Mouse (Mus musculus) ZHBTc4 (cell line): ENCODE results near the gene Nid2.
A peak's percentile ranks its signal among the peaks of the same experiment; 100 is the strongest.

Experiments
- DNase-seq: peaks from one replicate; pipeline ENCODE4 v3.0.0-alpha.2; 2011; ENCODE audit warnings: low read depth, low spot score

Gene Nid2

GRCm38 (mm10) chr14:19751025-19751771, at the start of gene Nid2:
TSS of gene Nid2 (plus strand) at chr14:19751265.
- peak; percentile 97 for DNase-seq

GRCm38 (mm10) chr14:19701546-19701945, 49.5 kb upstream of the Nid2 start:
- no peak for DNase-seq

GRCm38 (mm10) chr14:19705649-19706048, 45.4 kb upstream of the Nid2 start:
- peak; percentile 94 for DNase-seq

GRCm38 (mm10) chr14:19706454-19706853, 44.6 kb upstream of the Nid2 start:
- peak; percentile 88 for DNase-seq

- no peak for DNase-seq
Measured at GRCm38 (mm10) chr14:19706997-19707396, 44.1 kb upstream of the Nid2 start.

GRCm38 (mm10) chr14:19707721-19708507, 43.2 kb upstream of the Nid2 start:
- no peak for DNase-seq

- DNase-seq = peak; percentile 39
Measured at GRCm38 (mm10) chr14:19709161-19709560, 41.9 kb upstream of the Nid2 start.

GRCm38 (mm10) chr14:19711771-19712170, 39.3 kb upstream of the Nid2 start:
- DNase-seq = no peak

- peak; percentile 33 for DNase-seq
Measured at GRCm38 (mm10) chr14:19713067-19713466, 38.0 kb upstream of the Nid2 start.

GRCm38 (mm10) chr14:19719077-19719476, 32.0 kb upstream of the Nid2 start:
- DNase-seq = no peak

- no peak for DNase-seq
Measured at GRCm38 (mm10) chr14:19720044-19720611, 30.9 kb upstream of the Nid2 start.

- DNase-seq = no peak
Measured at GRCm38 (mm10) chr14:19728278-19728677, 22.8 kb upstream of the Nid2 start.

GRCm38 (mm10) chr14:19728737-19729136, 22.3 kb upstream of the Nid2 start:
- DNase-seq = no peak

GRCm38 (mm10) chr14:19732097-19732496, 19.0 kb upstream of the Nid2 start:
- DNase-seq = no peak

GRCm38 (mm10) chr14:19733490-19734282, 17.4 kb upstream of the Nid2 start:
- peak; percentile 35 for DNase-seq

GRCm38 (mm10) chr14:19735303-19735702, 15.8 kb upstream of the Nid2 start:
- no peak for DNase-seq

GRCm38 (mm10) chr14:19737568-19737967, 13.5 kb upstream of the Nid2 start:
- DNase-seq = no peak

GRCm38 (mm10) chr14:19738094-19738843, 12.8 kb upstream of the Nid2 start:
- DNase-seq = no peak

- no peak for DNase-seq
Measured at GRCm38 (mm10) chr14:19739416-19740146, 11.5 kb upstream of the Nid2 start.

- DNase-seq = no peak
Measured at GRCm38 (mm10) chr14:19740147-19740738, 10.8 kb upstream of the Nid2 start.
